In the genomic region with DNA sequence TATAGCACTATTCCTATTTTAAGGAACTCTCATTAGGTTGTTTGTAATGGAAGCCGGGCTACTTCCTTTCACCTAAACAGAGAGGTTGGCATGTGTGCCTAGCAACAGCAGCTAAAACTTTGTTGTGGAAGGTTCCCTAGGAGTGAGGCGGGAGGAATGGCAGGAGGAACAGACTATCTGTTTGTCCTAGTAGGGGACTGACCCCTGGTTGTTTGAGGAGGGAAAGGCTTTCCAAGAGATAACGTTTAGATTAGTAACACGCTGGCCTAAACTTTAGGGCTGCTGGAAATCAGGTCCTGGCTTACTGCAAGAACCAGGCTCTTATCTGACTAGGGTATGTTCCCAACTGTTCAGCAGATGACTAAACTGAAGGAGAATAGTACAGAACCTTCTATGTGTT, we compare ENCODE assay signal across 26 mouse cellular contexts. TPM values are rescaled to one million over a fixed set of nuclear protein-coding genes. Genes with fewer than 3 reads are reported as not detected.
DNase-seq lines count a peak whose midpoint lies in the region; ATAC-seq and TF ChIP-seq lines count a peak whose summit lies in the region.
"Had no signal": no experiment of that assay in that cellular context is flagged by ENCODE, and none has a peak within 500 bp of the region (broad histone marks: within the 10 kb centered on the region; RNA-seq: fewer than 3 reads in every experiment).

No protein-coding gene starts in this region.

- peak overlapping the region; percentile 64 for H3K27ac ChIP-seq in heart, adult 2 months
- no peak overlapping the region for H3K27ac ChIP-seq in heart, embryonic 10.5 days
- H3K27ac ChIP-seq in heart, embryonic 16.5 days (ENCODE audit: low read length): peak overlapping the region; percentile 25; the same call in 1 of the 2 replicates
- no peak overlapping the region for H3K27ac ChIP-seq in kidney, embryonic 14.5 days (ENCODE audit: low read depth, low read length)
- H3K27ac ChIP-seq: embryonic facial prominence, embryonic 13.5 days; forebrain, embryonic 12.5 days; gastrocnemius, adult 2 months; hindbrain, embryonic 14.5 days; limb, embryonic 10.5 days had no signal

- H3K9me3 ChIP-seq in heart, embryonic 10.5 days: no peaks in the 10 kb centered on the region
- no peaks in the 10 kb centered on the region for H3K9me3 ChIP-seq in heart, embryonic 16.5 days (replicated peaks; ENCODE audit: control insufficient read depth, low read length)
- no peaks in the 10 kb centered on the region for H3K9me3 ChIP-seq in kidney, embryonic 14.5 days (ENCODE audit: control insufficient read depth, low read length)
- H3K9me3 ChIP-seq: embryonic facial prominence, embryonic 13.5 days; forebrain, embryonic 12.5 days; limb, embryonic 10.5 days had no signal

- no peak for ATAC-seq in heart, embryonic 16.5 days (replicated peaks; ENCODE audit: extremely low read depth, insufficient read depth, low FRiP score)
- ATAC-seq in kidney, embryonic 14.5 days (ENCODE audit: low FRiP score, low TSS enrichment): no peak
- ATAC-seq: inflammation-experienced regulatory T-cells, adult 6 months; lung, postnatal 0 days had no signal

- TF ChIP-seq EP300 in heart, adult 2 months (IDR thresholded peaks at IDR 0.05; ENCODE audit: insufficient read depth, low read depth, low read length): peak; percentile 76

- H3K4me1 ChIP-seq in heart, adult 2 months (ENCODE audit: control insufficient read depth, insufficient read depth, low read length): peaks cover under 1% of the 10 kb centered on the region; the same call in 1 of the 2 replicates
- H3K4me1 ChIP-seq in heart, embryonic 10.5 days: peaks cover 22% of the 10 kb centered on the region
- H3K4me1 ChIP-seq in heart, embryonic 16.5 days (ENCODE audit: control insufficient read depth, insufficient read depth, low read length): peaks cover 13% of the 10 kb centered on the region
- peaks cover 6% of the 10 kb centered on the region; the same call in 1 of the 2 replicates for H3K4me1 ChIP-seq in kidney, embryonic 14.5 days (ENCODE audit: control insufficient read depth, insufficient read depth, low read length)

- H3K4me3 ChIP-seq in heart, adult 2 months: no peak overlapping the region
- H3K4me3 ChIP-seq in heart, embryonic 10.5 days: no peak overlapping the region
- no peak overlapping the region for H3K4me3 ChIP-seq in heart, embryonic 16.5 days (ENCODE audit: low read length)
- H3K4me3 ChIP-seq in kidney, embryonic 14.5 days (ENCODE audit: low read length): no peak overlapping the region
- H3K4me3 ChIP-seq: embryonic facial prominence, embryonic 13.5 days; erythroblast, embryonic 14.5 days; forebrain, embryonic 12.5 days; gastrocnemius, adult 2 months; limb, embryonic 10.5 days had no signal

- H3K27me3 ChIP-seq in heart, adult 2 months (ENCODE audit: control insufficient read depth, insufficient read depth, low read length): no peaks in the 10 kb centered on the region
- H3K27me3 ChIP-seq in heart, embryonic 10.5 days (ENCODE audit: insufficient read depth, poor library complexity, severe bottlenecking): no peaks in the 10 kb centered on the region
- no peaks in the 10 kb centered on the region for H3K27me3 ChIP-seq in heart, embryonic 16.5 days (ENCODE audit: control insufficient read depth, insufficient read depth, low read length)
- no peaks in the 10 kb centered on the region for H3K27me3 ChIP-seq in kidney, embryonic 14.5 days (ENCODE audit: control insufficient read depth, insufficient read depth, low read length)
- H3K27me3 ChIP-seq: embryonic facial prominence, embryonic 13.5 days had no signal

- intact Hi-C loops in heart, adult 2 months (cut with DNase I): no loop called here

- WGBS in heart, adult 2 months: 26% methylated on average over 4 of the region's 4 CpGs
- WGBS in heart, embryonic 10.5 days: 9% methylated on average over 4 of the region's 4 CpGs
- 18% methylated on average over 4 of the region's 4 CpGs for WGBS in heart, embryonic 16.5 days
- 67% methylated on average over 4 of the region's 4 CpGs for WGBS in kidney, embryonic 14.5 days

- TF ChIP-seq POLR2A in heart, adult 2 months (IDR thresholded peaks at IDR 0.05; ENCODE audit: insufficient read depth, low read depth, low read length): no peak

- H3K9ac ChIP-seq in heart, adult 2 months (ENCODE audit: low read depth, low read length): no peak overlapping the region
- H3K9ac ChIP-seq in heart, embryonic 16.5 days (ENCODE audit: low read length): no peak overlapping the region
- H3K9ac ChIP-seq in kidney, embryonic 14.5 days (ENCODE audit: low read depth, low read length): no peak overlapping the region
- H3K9ac ChIP-seq: embryonic facial prominence, embryonic 13.5 days; forebrain, embryonic 12.5 days; hindbrain, embryonic 14.5 days had no signal

- DNase-seq in heart, adult 2 months: peak in 1 of 2 experiments; percentile 54
- peak; percentile 80 for DNase-seq in heart, embryonic 10.5 days (ENCODE audit: low spot score)
- DNase-seq in yolk sac, embryonic 10.5 days (ENCODE audit: low spot score): peak; percentile 51
- DNase-seq in B cell, adult 2 months: no peak
- DNase-seq in lung, postnatal 10 days: no peak
- DNase-seq: adrenal gland, postnatal 14 days; cerebellum, adult 2 months; cerebellum, postnatal 36 days; embryo, embryonic 11 days; gastrocnemius, adult 2 months; kidney, adult 8-10 months; kidney, postnatal 14 days; liver; right cerebral cortex, adult 18-20 months; right cerebral cortex, postnatal 4 days; thymus, postnatal 36 days had no signal

- no peak overlapping the region for H3K4me2 ChIP-seq in heart, embryonic 16.5 days (ENCODE audit: low read depth, low read length)
- H3K4me2 ChIP-seq in kidney, embryonic 14.5 days (replicated peaks; ENCODE audit: low read depth, low read length): no peak overlapping the region
- H3K4me2 ChIP-seq: embryonic facial prominence, embryonic 13.5 days; forebrain, embryonic 12.5 days; hindbrain, embryonic 14.5 days; midbrain, embryonic 11.5 days had no signal

- TF ChIP-seq CTCF in heart, adult 2 months (IDR thresholded peaks at IDR 0.05): no peak

- peaks cover 1% of the 10 kb centered on the region; the same call in 1 of the 2 replicates for H3K79me2 ChIP-seq in heart, adult 2 months (replicated peaks; ENCODE audit: control insufficient read depth, insufficient read depth, low read length)

- H3K36me3 ChIP-seq in heart, adult 2 months (ENCODE audit: control insufficient read depth, insufficient read depth, low read length): peaks cover 6% of the 10 kb centered on the region
- no peaks in the 10 kb centered on the region for H3K36me3 ChIP-seq in heart, embryonic 10.5 days
- no peaks in the 10 kb centered on the region for H3K36me3 ChIP-seq in heart, embryonic 16.5 days (ENCODE audit: control insufficient read depth, insufficient read depth)
- H3K36me3 ChIP-seq in kidney, embryonic 14.5 days (ENCODE audit: control insufficient read depth, insufficient read depth, low read length): no peaks in the 10 kb centered on the region
- H3K36me3 ChIP-seq: embryonic facial prominence, embryonic 13.5 days; forebrain, embryonic 12.5 days; limb, embryonic 10.5 days had no signal

RNA-seq across cellular contexts. Expression of a gene that starts 2.2 kb away (rescaled TPM):
- 10 to 100 TPM; 39.0 to 42.0 TPM for total RNA-seq in heart, adult 2 months (2021)
- polyA plus RNA-seq in heart, adult 2 months (2012; rRNA removed): 9.8 and 21.1 TPM in 2 replicates
- 7.0 and 7.7 TPM in 2 replicates for polyA plus RNA-seq in heart, embryonic 10.5 days (2016; fragmentation: Nextera tagmentation; extraction: Ambion mirVana)
- 5.8 and 6.5 TPM in 2 replicates for polyA plus RNA-seq in heart, embryonic 16.5 days (2015; fragmentation: Nextera tagmentation; extraction: Ambion mirVana)
- polyA plus RNA-seq in kidney, embryonic 14.5 days (2014; fragmentation: Nextera tagmentation; extraction: Ambion mirVana): 11.6 and 14.0 TPM in 2 replicates

Comparison
In these comparisons a context has a peak if more than half of its experiments do, and no peak if none do; other contexts are left out.
1. H3K27ac ChIP-seq: peak in heart, adult 2 months (single experiment) and heart, embryonic 16.5 days (single experiment); none in heart, embryonic 10.5 days (single experiment) and kidney, embryonic 14.5 days (single experiment).
2. DNase-seq: peak in heart, embryonic 10.5 days (single experiment) and yolk sac, embryonic 10.5 days (single experiment); none in B cell, adult 2 months (0 of 2) and lung, postnatal 10 days (single experiment).